Mouse (Mus musculus): ENCODE measurements around the gene Ccdc153. TPM values are rescaled to one million over a fixed set of nuclear protein-coding genes. Genes with fewer than 3 reads are reported as not detected.

The Ccdc153 gene
- polyA plus RNA-seq, 1 experiment from 2014 or later = not detected

DNA sequence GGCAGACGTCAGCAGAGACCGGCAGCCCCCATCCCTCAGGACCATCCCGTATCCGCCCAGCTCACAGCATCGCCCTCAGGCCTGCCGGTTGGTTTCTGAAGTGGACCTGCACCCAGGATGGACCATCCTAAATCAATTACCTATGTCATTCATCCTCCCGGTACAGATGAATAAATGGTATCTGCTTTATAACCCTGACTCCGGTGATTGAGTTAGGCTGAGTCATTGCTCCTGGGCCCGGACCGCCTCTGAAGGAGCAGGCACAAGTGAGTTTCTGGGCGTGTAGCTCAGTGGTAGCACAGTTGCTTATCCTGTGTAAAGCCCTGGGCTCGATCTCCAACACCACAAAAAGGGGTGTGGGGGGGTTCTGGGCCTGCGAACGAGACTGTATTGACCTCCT, 20.9 kb downstream of the Ccdc153 start:
- H3K4me1 ChIP-seq (ENCODE audit: control insufficient read depth, insufficient read depth, low read length) = no peaks in the 10 kb centered on the region
- H3K27me3 ChIP-seq (ENCODE audit: control insufficient read depth, insufficient read depth, low read length) = no peaks in the 10 kb centered on the region
- no peaks in the 10 kb centered on the region for H3K36me3 ChIP-seq (ENCODE audit: control insufficient read depth, insufficient read depth, low read length)
- 85% methylated on average over 14 of the region's 14 CpGs for WGBS
- no peak for ATAC-seq (ENCODE audit: low FRiP score, low TSS enrichment)
- no peaks in the 10 kb centered on the region for H3K9me3 ChIP-seq (ENCODE audit: control insufficient read depth, low read length)
- H3K27ac ChIP-seq (ENCODE audit: low read depth, low read length) = no peak overlapping the region
- no peak overlapping the region for H3K9ac ChIP-seq (ENCODE audit: low read depth, low read length)
- no peak overlapping the region for H3K4me3 ChIP-seq (ENCODE audit: low read length)
- H3K4me2 ChIP-seq (replicated peaks; ENCODE audit: low read depth, low read length) = no peak overlapping the region

DNA sequence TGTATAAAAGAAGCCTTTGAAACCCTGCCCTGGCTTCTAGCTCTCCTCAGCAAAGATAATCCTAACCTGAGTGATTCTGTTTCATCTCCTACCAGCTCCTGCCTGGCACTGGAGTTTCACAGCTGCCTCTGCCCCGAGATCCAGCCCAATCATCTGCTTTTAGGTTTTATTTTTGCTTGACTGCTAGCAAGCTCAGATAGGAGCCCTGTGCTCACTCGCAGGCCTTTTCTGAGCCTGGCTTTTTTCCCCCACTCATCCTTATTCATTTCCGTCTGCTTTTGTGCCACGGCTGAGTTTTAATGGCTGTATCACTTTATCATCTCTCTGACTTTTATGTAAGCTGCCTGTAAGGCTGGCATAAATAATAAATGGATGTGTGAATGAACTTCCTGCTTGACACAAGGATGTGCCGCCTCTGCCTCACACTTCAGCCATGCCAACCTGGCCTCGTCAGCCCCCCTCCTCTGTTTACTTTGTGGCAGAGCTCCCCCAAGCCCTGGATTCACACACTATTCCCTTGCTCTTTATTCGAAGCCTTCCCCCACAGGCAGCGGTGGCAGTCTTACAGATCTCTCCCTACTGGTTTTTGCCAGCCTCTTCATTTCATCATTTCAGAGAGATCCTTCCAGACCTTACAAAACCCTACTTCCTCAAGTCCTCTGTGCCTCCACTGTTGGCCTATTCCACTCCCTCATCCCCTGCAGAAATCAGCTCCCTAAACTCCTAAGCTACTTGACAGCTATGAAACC, 26.2 kb downstream of the Ccdc153 start:
- peak overlapping the region; percentile 90; the same call in 1 of the 2 replicates for H3K9ac ChIP-seq (ENCODE audit: low read depth, low read length)

DNA sequence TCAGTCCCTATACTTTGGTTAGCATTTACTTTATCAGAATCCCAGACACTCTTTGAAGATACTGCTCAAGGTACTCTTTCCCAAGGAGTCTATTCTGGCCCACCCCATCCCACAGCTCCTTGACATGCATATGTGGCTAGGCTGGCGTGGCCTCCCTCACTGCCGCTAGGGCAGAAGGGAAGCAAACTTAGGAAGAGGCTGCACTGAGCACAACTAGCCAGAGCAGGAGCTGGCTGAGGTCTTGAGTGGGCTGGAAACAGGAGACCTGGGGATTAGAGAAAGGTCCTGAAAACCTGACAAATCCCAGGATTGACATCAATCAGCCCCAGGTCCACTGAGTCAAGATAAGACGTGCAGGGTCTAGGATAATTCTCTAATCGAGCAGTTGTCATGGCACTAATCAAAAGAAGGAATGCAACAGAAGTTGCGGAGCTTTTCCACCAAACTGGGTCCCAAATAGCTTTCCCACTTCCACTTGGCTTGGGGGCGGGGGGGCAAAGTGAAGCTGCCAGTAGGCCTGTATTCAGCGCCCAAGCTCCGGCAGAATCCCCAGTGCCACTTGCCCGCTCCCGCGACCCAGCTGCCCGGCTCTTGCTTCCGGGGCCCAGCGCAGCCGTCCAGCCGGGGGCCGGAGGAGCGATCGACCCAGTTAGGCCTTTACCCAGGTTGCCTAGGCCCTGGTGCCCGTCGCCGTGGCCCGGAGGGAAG, 27.0 kb downstream of the Ccdc153 start:
- peak overlapping the region; percentile 90 for H3K9ac ChIP-seq (ENCODE audit: low read depth, low read length)
- ATAC-seq (ENCODE audit: low FRiP score, low TSS enrichment) = peak; percentile 47; the same call in 1 of the 2 replicates
- H3K27me3 ChIP-seq (ENCODE audit: control insufficient read depth, insufficient read depth, low read length) = no peaks in the 10 kb centered on the region
- H3K9me3 ChIP-seq (ENCODE audit: control insufficient read depth, low read length) = peaks cover 3% of the 10 kb centered on the region; the same call in 1 of the 2 replicates
- WGBS = 15% methylated on average over 20 of the region's 23 CpGs
- no peaks in the 10 kb centered on the region for H3K36me3 ChIP-seq (ENCODE audit: control insufficient read depth, insufficient read depth, low read length)
- H3K4me3 ChIP-seq (ENCODE audit: low read length) = peak overlapping the region; percentile 52
- peak overlapping the region; percentile 82 for H3K4me2 ChIP-seq (replicated peaks; ENCODE audit: low read depth, low read length)
- H3K27ac ChIP-seq (ENCODE audit: low read depth, low read length) = peak overlapping the region; percentile 53; the same call in 1 of the 2 replicates
- H3K4me1 ChIP-seq (ENCODE audit: control insufficient read depth, insufficient read depth, low read length) = peaks cover 6% of the 10 kb centered on the region; the same call in 1 of the 2 replicates

More for the DNA sequence above, 26.2 kb downstream of the Ccdc153 start:
- Histone ChIP-seq H3K4me1 (ENCODE audit: control insufficient read depth, insufficient read depth, low read length) (peaks cover 6% of the 10 kb centered on the region; the same call in 1 of the 2 replicates), H3K4me2 (replicated peaks; ENCODE audit: low read depth, low read length) (no peak overlapping the region), H3K4me3 (ENCODE audit: low read length) (no peak overlapping the region), H3K27ac (ENCODE audit: low read depth, low read length) (no peak overlapping the region; the same call in 1 of the 2 replicates), H3K9me3 (ENCODE audit: control insufficient read depth, low read length) (peaks cover 3% of the 10 kb centered on the region; the same call in 1 of the 2 replicates), H3K27me3 (ENCODE audit: control insufficient read depth, insufficient read depth, low read length) (no peaks in the 10 kb centered on the region), H3K36me3 (ENCODE audit: control insufficient read depth, insufficient read depth, low read length) (no peaks in the 10 kb centered on the region)
- no peak for ATAC-seq (ENCODE audit: low FRiP score, low TSS enrichment)
- 69% methylated on average over 8 of the region's 8 CpGs for WGBS

DNA sequence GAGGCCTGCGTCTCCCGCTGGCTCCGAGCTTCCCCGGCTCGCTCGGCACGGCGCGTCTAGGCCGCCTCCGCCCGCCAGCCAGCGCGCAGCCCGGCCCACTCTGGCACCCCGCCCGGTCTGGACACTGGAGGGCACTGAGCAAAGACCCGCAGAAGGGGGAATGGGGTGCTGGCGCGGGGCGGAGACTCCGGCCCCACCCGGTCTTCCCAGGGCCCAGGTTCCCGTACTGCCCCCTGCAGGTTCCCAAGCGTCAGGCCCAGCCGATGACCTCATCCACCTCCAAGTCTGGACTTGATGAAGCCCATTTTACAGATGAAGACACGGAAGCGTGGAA, 27.5 kb downstream of the Ccdc153 start:
- Histone ChIP-seq H3K9ac (ENCODE audit: low read depth, low read length) (peak overlapping the region; percentile 90), H3K36me3 (ENCODE audit: control insufficient read depth, insufficient read depth, low read length) (no peaks in the 10 kb centered on the region), H3K9me3 (ENCODE audit: control insufficient read depth, low read length) (peaks cover 3% of the 10 kb centered on the region; the same call in 1 of the 2 replicates), H3K4me1 (ENCODE audit: control insufficient read depth, insufficient read depth, low read length) (peaks cover 6% of the 10 kb centered on the region; the same call in 1 of the 2 replicates), H3K4me3 (ENCODE audit: low read length) (peak overlapping the region; percentile 52), H3K4me2 (replicated peaks; ENCODE audit: low read depth, low read length) (peak overlapping the region; percentile 82), H3K27me3 (ENCODE audit: control insufficient read depth, insufficient read depth, low read length) (no peaks in the 10 kb centered on the region), H3K27ac (ENCODE audit: low read depth, low read length) (peak overlapping the region; percentile 53; the same call in 1 of the 2 replicates)
- ATAC-seq (ENCODE audit: low FRiP score, low TSS enrichment) = peak; percentile 87
- WGBS = 6% methylated on average over 28 of the region's 28 CpGs

DNA sequence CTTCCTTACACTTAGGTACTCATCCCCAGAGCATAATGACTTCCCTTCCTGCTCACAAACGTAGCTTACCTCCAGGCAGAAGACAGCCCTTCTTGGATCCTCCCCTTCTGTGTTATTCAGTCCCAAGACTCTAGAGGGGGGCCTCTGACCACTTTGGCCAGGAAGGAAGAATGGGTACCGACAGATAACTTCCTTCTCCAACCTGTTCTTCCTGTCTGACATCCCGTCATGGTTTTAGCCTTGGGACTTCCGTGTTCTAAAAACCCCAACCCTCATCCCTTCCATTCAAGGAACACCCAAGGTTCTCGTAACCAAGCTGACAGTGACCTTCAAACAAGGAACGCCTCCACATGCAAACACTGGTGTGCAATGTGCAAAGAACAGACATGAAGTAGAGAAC, 28.0 kb downstream of the Ccdc153 start, which contains the start of gene Nlrx1:
TSS of gene Nlrx1 (minus strand) at position 168 of the 400 bp plus-strand sequence.
- peak within 1 kb of the TSS; percentile 90 for H3K9ac ChIP-seq (ENCODE audit: low read depth, low read length)
- H3K4me2 ChIP-seq (replicated peaks; ENCODE audit: low read depth, low read length) = peak within 1 kb of the TSS; percentile 82
- 70% methylated on average over 6 of the region's 6 CpGs for WGBS
- no peaks in the 10 kb centered on the region for H3K36me3 ChIP-seq (ENCODE audit: control insufficient read depth, insufficient read depth, low read length)
- ATAC-seq (ENCODE audit: low FRiP score, low TSS enrichment) = 0 out of 2 replicates have a peak, but pooled peaks have one; percentile 6
- H3K4me1 ChIP-seq (ENCODE audit: control insufficient read depth, insufficient read depth, low read length) = peaks cover 6% of the 10 kb centered on the region; the same call in 1 of the 2 replicates
- H3K27ac ChIP-seq (ENCODE audit: low read depth, low read length) = peak within 1 kb of the TSS; percentile 53; the same call in 1 of the 2 replicates
- H3K4me3 ChIP-seq (ENCODE audit: low read length) = peak within 1 kb of the TSS; percentile 52
- peaks cover 3% of the 10 kb centered on the region; the same call in 1 of the 2 replicates for H3K9me3 ChIP-seq (ENCODE audit: control insufficient read depth, low read length)
- no peaks in the 10 kb centered on the region for H3K27me3 ChIP-seq (ENCODE audit: control insufficient read depth, insufficient read depth, low read length)

DNA sequence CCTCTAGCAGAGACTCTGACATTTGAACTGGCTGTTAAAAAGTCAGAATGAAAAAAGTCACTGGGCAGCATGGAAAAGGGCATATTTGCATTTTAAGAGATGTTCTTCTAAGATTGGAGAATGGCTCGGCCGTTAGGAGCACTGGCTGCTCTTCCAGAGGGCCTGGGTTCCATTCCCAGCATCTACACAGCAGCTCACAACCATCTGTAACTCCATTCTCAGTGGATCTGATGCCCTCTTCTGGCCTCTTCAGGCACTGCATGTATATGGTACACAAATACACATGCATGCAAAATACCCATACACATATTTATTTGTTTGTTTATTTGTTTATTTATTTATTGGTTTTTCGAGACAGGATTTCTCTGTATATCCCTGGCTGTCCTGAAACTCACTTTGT, 28.6 kb downstream of the Ccdc153 start:
- no peaks in the 10 kb centered on the region for H3K27me3 ChIP-seq (ENCODE audit: control insufficient read depth, insufficient read depth, low read length)
- no peak for ATAC-seq (ENCODE audit: low FRiP score, low TSS enrichment)

DNA sequence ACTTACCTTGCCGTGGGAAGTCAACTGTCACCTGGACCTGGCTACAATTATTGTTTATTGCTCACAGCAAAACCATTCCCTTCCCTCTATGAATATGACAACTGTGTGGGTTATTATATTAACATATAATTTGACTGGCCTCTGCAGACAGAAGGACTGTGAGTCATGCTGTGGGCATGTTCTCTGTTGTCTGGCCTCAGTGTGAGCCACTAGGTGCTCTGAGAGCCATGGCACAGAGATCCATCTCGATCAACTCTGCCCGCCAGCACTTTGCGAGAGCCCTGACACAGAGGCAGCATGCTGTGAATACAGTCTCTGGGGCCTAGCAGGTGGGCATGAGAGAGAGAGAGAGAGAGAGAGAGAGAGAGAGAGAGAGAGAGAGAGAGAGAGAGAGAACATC, 29.5 kb downstream of the Ccdc153 start:
- H3K36me3 ChIP-seq (ENCODE audit: control insufficient read depth, insufficient read depth, low read length) = no peaks in the 10 kb centered on the region
- no peak overlapping the region for H3K4me3 ChIP-seq (ENCODE audit: low read length)
- WGBS = 92% methylated on average over 4 of the region's 4 CpGs
- no peak overlapping the region for H3K9ac ChIP-seq (ENCODE audit: low read depth, low read length)
- no peak overlapping the region for H3K4me2 ChIP-seq (replicated peaks; ENCODE audit: low read depth, low read length)
- no peaks in the 10 kb centered on the region for H3K27me3 ChIP-seq (ENCODE audit: control insufficient read depth, insufficient read depth, low read length)
- H3K27ac ChIP-seq (ENCODE audit: low read depth, low read length) = no peak overlapping the region
- H3K9me3 ChIP-seq (ENCODE audit: control insufficient read depth, low read length) = peaks cover 3% of the 10 kb centered on the region; the same call in 1 of the 2 replicates
- no peak for ATAC-seq (ENCODE audit: low FRiP score, low TSS enrichment)
- H3K4me1 ChIP-seq (ENCODE audit: control insufficient read depth, insufficient read depth, low read length) = peaks cover 6% of the 10 kb centered on the region; the same call in 1 of the 2 replicates

More for the DNA sequence above, 28.6 kb downstream of the Ccdc153 start:
- H3K9me3 ChIP-seq (ENCODE audit: control insufficient read depth, low read length) = peaks cover 3% of the 10 kb centered on the region; the same call in 1 of the 2 replicates
- peaks cover 6% of the 10 kb centered on the region; the same call in 1 of the 2 replicates for H3K4me1 ChIP-seq (ENCODE audit: control insufficient read depth, insufficient read depth, low read length)
- H3K36me3 ChIP-seq (ENCODE audit: control insufficient read depth, insufficient read depth, low read length) = no peaks in the 10 kb centered on the region
- no peak overlapping the region for H3K27ac ChIP-seq (ENCODE audit: low read depth, low read length)
- H3K4me2 ChIP-seq (replicated peaks; ENCODE audit: low read depth, low read length) = no peak overlapping the region
- no peak overlapping the region for H3K9ac ChIP-seq (ENCODE audit: low read depth, low read length)
- no peak overlapping the region for H3K4me3 ChIP-seq (ENCODE audit: low read length)
- WGBS = 91% methylated on average over 3 of the region's 3 CpGs

DNA sequence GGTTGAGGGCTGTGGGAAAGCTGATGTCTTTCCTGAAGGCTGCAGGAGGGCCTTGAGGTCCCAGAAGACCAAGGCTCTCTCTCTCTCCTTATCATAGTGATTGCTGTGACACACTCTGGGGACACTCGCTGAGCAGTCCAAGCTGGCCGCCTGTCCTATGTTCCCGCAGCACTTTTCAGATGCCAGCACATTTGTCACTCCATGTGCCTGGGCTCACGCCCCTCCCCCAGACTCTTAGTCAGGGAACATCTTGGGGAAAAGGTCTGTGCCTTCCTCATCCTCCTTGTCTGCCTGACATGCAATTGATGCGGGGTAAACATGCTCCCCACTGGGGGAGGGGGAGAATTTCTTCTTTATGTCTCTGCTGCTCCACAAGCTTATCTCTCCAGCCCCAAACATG, 42.7 kb downstream of the Ccdc153 start:
- 56% methylated on average over 5 of the region's 5 CpGs for WGBS
- ATAC-seq (ENCODE audit: low FRiP score, low TSS enrichment) = no peak
- Histone ChIP-seq H3K9me3 (ENCODE audit: control insufficient read depth, low read length) (no peaks in the 10 kb centered on the region), H3K4me1 (ENCODE audit: control insufficient read depth, insufficient read depth, low read length) (peaks cover under 1% of the 10 kb centered on the region), H3K27me3 (ENCODE audit: control insufficient read depth, insufficient read depth, low read length) (peaks cover 17% of the 10 kb centered on the region), H3K4me2 (replicated peaks; ENCODE audit: low read depth, low read length) (no peak overlapping the region), H3K9ac (ENCODE audit: low read depth, low read length) (no peak overlapping the region), H3K36me3 (ENCODE audit: control insufficient read depth, insufficient read depth, low read length) (no peaks in the 10 kb centered on the region), H3K27ac (ENCODE audit: low read depth, low read length) (no peak overlapping the region), H3K4me3 (ENCODE audit: low read length) (no peak overlapping the region)

Measured in kidney, embryonic 14.5 days (tissue).